ENCODE assay signal across 10 mouse cellular contexts in genomic region chr2:61295261-61295964, GRCm38 (mm10).
DNase-seq lines count a peak whose midpoint lies in the region; ATAC-seq and TF ChIP-seq lines count a peak whose summit lies in the region.
"Had no signal": no experiment of that assay in that cellular context is flagged by ENCODE, and none has a peak within 500 bp of the region (broad histone marks: within the 10 kb centered on the region; RNA-seq: fewer than 3 reads in every experiment).

No protein-coding gene starts in this region.

- peak; percentile 14 for DNase-seq in MN1 (ENCODE audit: low spot score)
- peak; percentile 87 for DNase-seq in adrenal gland, adult 2 months
- DNase-seq in layer of hippocampus, adult 2 months (ENCODE audit: low spot score in 2 of 2) = no peak
- no peak for DNase-seq in cerebellum, postnatal 25 days
- DNase-seq in left cerebral cortex, adult 11 months (ENCODE audit: low spot score) = no peak
- DNase-seq: thymus, postnatal 36 days had no signal

- WGBS in heart, embryonic 13.5 days = 28% methylated on average over 6 of the region's 6 CpGs
- WGBS in lung, embryonic 15.5 days = 24% methylated on average over 6 of the region's 6 CpGs

- no peaks in the 10 kb centered on the region for H3K9me3 ChIP-seq in heart, embryonic 13.5 days
- no peaks in the 10 kb centered on the region for H3K9me3 ChIP-seq in lung, embryonic 15.5 days
- H3K9me3 ChIP-seq: limb, embryonic 12.5 days; neural tube, embryonic 12.5 days had no signal

- no peak overlapping the region for H3K4me2 ChIP-seq in heart, embryonic 13.5 days
- no peak overlapping the region for H3K4me2 ChIP-seq in lung, embryonic 15.5 days
- H3K4me2 ChIP-seq: limb, embryonic 12.5 days; neural tube, embryonic 12.5 days had no signal

- H3K4me1 ChIP-seq in heart, embryonic 13.5 days = peaks cover 25% of the 10 kb centered on the region
- peaks cover 24% of the 10 kb centered on the region for H3K4me1 ChIP-seq in lung, embryonic 15.5 days
- H3K4me1 ChIP-seq: neural tube, embryonic 12.5 days had no signal

- H3K27me3 ChIP-seq in heart, embryonic 13.5 days (replicated peaks) = no peaks in the 10 kb centered on the region
- H3K27me3 ChIP-seq in lung, embryonic 15.5 days = no peaks in the 10 kb centered on the region
- H3K27me3 ChIP-seq: limb, embryonic 12.5 days; neural tube, embryonic 12.5 days had no signal

- H3K36me3 ChIP-seq in heart, embryonic 13.5 days = no peaks in the 10 kb centered on the region
- no peaks in the 10 kb centered on the region for H3K36me3 ChIP-seq in lung, embryonic 15.5 days
- H3K36me3 ChIP-seq: limb, embryonic 12.5 days; neural tube, embryonic 12.5 days had no signal

- H3K4me3 ChIP-seq in heart, embryonic 13.5 days = no peak overlapping the region
- no peak overlapping the region for H3K4me3 ChIP-seq in lung, embryonic 15.5 days
- H3K4me3 ChIP-seq in layer of hippocampus, adult 2 months = no peak overlapping the region
- H3K4me3 ChIP-seq: limb, embryonic 12.5 days; neural tube, embryonic 12.5 days had no signal

- no peak for ATAC-seq in heart, embryonic 13.5 days (ENCODE audit: extremely low read depth, insufficient number of reproducible peaks, low FRiP score, low TSS enrichment)
- ATAC-seq in lung, embryonic 15.5 days (ENCODE audit: borderline replicate concordance, extremely low read depth, low FRiP score, low TSS enrichment) = no peak; the same call in 1 of the 2 replicates

- no peak overlapping the region for H3K9ac ChIP-seq in heart, embryonic 13.5 days
- H3K9ac ChIP-seq in lung, embryonic 15.5 days = no peak overlapping the region
- H3K9ac ChIP-seq: limb, embryonic 12.5 days; neural tube, embryonic 12.5 days had no signal

- H3K27ac ChIP-seq in heart, embryonic 13.5 days (replicated peaks) = peak overlapping the region; percentile 73
- H3K27ac ChIP-seq in lung, embryonic 15.5 days = peak overlapping the region; percentile 58
- H3K27ac ChIP-seq in layer of hippocampus, adult 2 months = no peak overlapping the region
- H3K27ac ChIP-seq: limb, embryonic 12.5 days; neural tube, embryonic 12.5 days had no signal

- no peak for TF ChIP-seq CTCF in layer of hippocampus, adult 2 months (conservative IDR thresholded peaks at IDR 0.05)

Comparison
In these comparisons a context has a peak if more than half of its experiments do, and no peak if none do; other contexts are left out.
1. DNase-seq: peak in MN1 (single experiment) and adrenal gland, adult 2 months (single experiment); none in layer of hippocampus, adult 2 months (0 of 2), cerebellum, postnatal 25 days (0 of 2) and left cerebral cortex, adult 11 months (single experiment).